Mouse (Mus musculus) layer of hippocampus, adult 18-20 months (tissue): ENCODE results near the gene Ifit1bl1. TPM values are rescaled to one million over a fixed set of nuclear protein-coding genes. Genes with fewer than 3 reads are reported as not detected.
"Not testable (repeated sequence)": the region's sequence is repeated elsewhere in the genome, so short reads cannot be mapped to it uniquely, and the experiment has no call there.

Experiments used
- DNase-seq, 2 experiments: peaks; one replicate each; pipeline ENCODE4 v3.0.0; 2022; ENCODE audit warnings: low spot score in 2 of 2
- total RNA-seq, 2 experiments: library from RNA; stranded (reverse); gene quantifications; 2 replicates each; pipeline ENCODE4 v1.2.3; 2021

Ifit1bl1 gene
- total RNA-seq, 2 experiments from 2014 or later = 1.2 to 1.8 TPM

GRCm38 (mm10) chr19:34593456-34593855 lies 8.3 kb downstream of the Ifit1bl1 start:
- DNase-seq = no peak

GRCm38 (mm10) chr19:34588959-34589358 lies 12.8 kb downstream of the Ifit1bl1 start:
- no peak for DNase-seq

- not testable (repeated sequence) for DNase-seq
These were observed 13.7 kb downstream of the Ifit1bl1 start for GRCm38 (mm10) chr19:34587898-34588692.

GRCm38 (mm10) chr19:34585740-34586458 lies 15.9 kb downstream of the Ifit1bl1 start:
- DNase-seq = not testable (repeated sequence)

GRCm38 (mm10) chr19:34583126-34583766 lies 18.5 kb downstream of the Ifit1bl1 start, which contains the start of gene Ifit3:
Gene Ifit3 (plus strand): TSS chr19:34583531.
- not testable (repeated sequence) for DNase-seq

GRCm38 (mm10) chr19:34582696-34583095 lies 19.1 kb downstream of the Ifit1bl1 start:
- not testable (repeated sequence) for DNase-seq

- no peak for DNase-seq
These were observed 24.6 kb downstream of the Ifit1bl1 start for GRCm38 (mm10) chr19:34577121-34577520.

GRCm38 (mm10) chr19:34573650-34574049 lies 28.1 kb downstream of the Ifit1bl1 start:
- no peak for DNase-seq

GRCm38 (mm10) chr19:34571080-34571479 lies 30.7 kb downstream of the Ifit1bl1 start:
- no peak for DNase-seq

GRCm38 (mm10) chr19:34569896-34570476 lies 31.8 kb downstream of the Ifit1bl1 start:
- no peak for DNase-seq

GRCm38 (mm10) chr19:34568988-34569895 lies 32.5 kb downstream of the Ifit1bl1 start:
- DNase-seq = no peak

GRCm38 (mm10) chr19:34566178-34566784 lies 35.5 kb downstream of the Ifit1bl1 start:
- DNase-seq = no peak

GRCm38 (mm10) chr19:34562556-34562955 lies 39.2 kb downstream of the Ifit1bl1 start:
- DNase-seq = no peak

GRCm38 (mm10) chr19:34556621-34557020 lies 45.1 kb downstream of the Ifit1bl1 start:
- no peak for DNase-seq

- no peak for DNase-seq
These were observed 47.7 kb downstream of the Ifit1bl1 start for GRCm38 (mm10) chr19:34554061-34554460.

GRCm38 (mm10) chr19:34553522-34553921 lies 48.2 kb downstream of the Ifit1bl1 start:
- no peak for DNase-seq

- DNase-seq = no peak
These were observed 48.7 kb downstream of the Ifit1bl1 start for GRCm38 (mm10) chr19:34553021-34553420.

- DNase-seq = no peak
These were observed 49.8 kb downstream of the Ifit1bl1 start for GRCm38 (mm10) chr19:34551981-34552380.

- peak; percentile 58 to 87 for DNase-seq
These were observed 51.1 kb downstream of the Ifit1bl1 start, which contains the start of gene Ifit2 for GRCm38 (mm10) chr19:34550534-34551223. Gene Ifit2 (plus strand): TSS chr19:34550694.
